Mouse (Mus musculus) neural tube, embryonic 15.5 days (tissue): Measurements from ENCODE around the gene Kansl3. TPM values are rescaled to one million over a fixed set of nuclear protein-coding genes. Genes with fewer than 3 reads are reported as not detected.
A peak's percentile ranks its signal among the peaks of the same experiment; 100 is the strongest.

Experiments
- ATAC-seq: fragments of 200-750 bp; cut with Nextera tagmentation; 2 replicates; pipeline ENCODE4 v1.8.0; 2017; ENCODE audit warnings: mild to moderate bottlenecking, moderate TSS enrichment, moderate library complexity; ENCODE audit not compliant: low FRiP score
- H3K27ac ChIP-seq: fragments of 300-500 bp; sonication (generic); replicated peaks from 2 replicates; pipeline ENCODE4 v1.5.1; 2015; ENCODE audit warnings: mild to moderate bottlenecking, inconsistent platforms
- H3K27me3 ChIP-seq: fragments of 300-500 bp; sonication (generic); replicated peaks from 2 replicates; pipeline ENCODE4 v1.6.1; 2015; ENCODE audit warnings: inconsistent platforms
- H3K36me3 ChIP-seq: fragments of 300-500 bp; sonication (generic); 2 replicates; pipeline ENCODE4 v1.6.1; 2015; ENCODE audit warnings: inconsistent platforms
- H3K4me1 ChIP-seq: fragments of 300-500 bp; sonication (generic); 2 replicates; pipeline ENCODE4 v1.6.1; 2015; ENCODE audit warnings: inconsistent platforms
- H3K4me2 ChIP-seq: fragments of 300-500 bp; sonication (generic); 2 replicates; pipeline ENCODE4 v1.6.1; 2015; ENCODE audit warnings: inconsistent platforms, mild to moderate bottlenecking, moderate library complexity
- H3K4me3 ChIP-seq: fragments of 300-500 bp; sonication (generic); replicated peaks from 2 replicates; pipeline ENCODE4 v1.5.1; 2015; ENCODE audit warnings: mild to moderate bottlenecking, inconsistent platforms
- H3K9ac ChIP-seq: fragments of 300-500 bp; sonication (generic); replicated peaks from 2 replicates; pipeline ENCODE4 v1.6.1; 2015; ENCODE audit warnings: mild to moderate bottlenecking, inconsistent platforms
- H3K9me3 ChIP-seq: fragments of 300-500 bp; sonication (generic); replicated peaks from 2 replicates; pipeline ENCODE4 v1.6.1; 2016; ENCODE audit warnings: inconsistent platforms
- WGBS: fragments of 180-500 bp; shearing (Covaris S2); methylation state at CpG from one replicate; pipeline ENCODE4 v1.1.7; 2015; ENCODE audit warnings: mixed read lengths; 5-methylcytosine and 5-hydroxymethylcytosine counted together
- polyA plus RNA-seq: library from polyadenylated mRNA; unstranded; fragments of >200 nt; fragmentation: Nextera tagmentation; extraction: Ambion mirVana; gene quantifications from 2 replicates; pipeline ENCODE4 v1.2.1, GENCODE M21; 2015

Gene Kansl3
- 36.0 and 36.7 TPM in 2 replicates for polyA plus RNA-seq

- Histone ChIP-seq H3K4me2 (peak within 1 kb of the TSS; percentile 64), H3K9ac (peak within 1 kb of the TSS; percentile 84), H3K4me3 (peak within 1 kb of the TSS; percentile 80), H3K9me3 (no peaks in the 10 kb centered on the region), H3K4me1 (peaks cover 18% of the 10 kb centered on the region), H3K36me3 (peaks cover 8% of the 10 kb centered on the region), H3K27ac (peak within 1 kb of the TSS; percentile 75), H3K27me3 (no peaks in the 10 kb centered on the region)
- 4% methylated on average over 58 of the region's 61 CpGs for WGBS
- ATAC-seq = peak; percentile 85
Observed at GRCm38 (mm10) chr1:36368969-36369645, at the start of gene Kansl3. Gene Kansl3, minus strand, starts transcription at chr1:36369181.

- no peaks in the 10 kb centered on the region for H3K9me3 ChIP-seq
- no peak overlapping the region for H3K27ac ChIP-seq
- no peak overlapping the region for H3K4me2 ChIP-seq
- ATAC-seq = no peak
- H3K27me3 ChIP-seq = no peaks in the 10 kb centered on the region
- peaks cover 14% of the 10 kb centered on the region for H3K4me1 ChIP-seq
- no peak overlapping the region for H3K4me3 ChIP-seq
- no peaks in the 10 kb centered on the region for H3K36me3 ChIP-seq
- H3K9ac ChIP-seq = no peak overlapping the region
- 90% methylated on average over 6 of the region's 6 CpGs for WGBS
Observed at GRCm38 (mm10) chr1:36404531-36404930, 35.5 kb upstream of the Kansl3 start.

GRCm38 (mm10) chr1:36401509-36401908 is 32.5 kb upstream of the Kansl3 start:
- WGBS = 39% methylated on average over 4 of the region's 4 CpGs
- Histone ChIP-seq H3K9ac (no peak overlapping the region), H3K4me2 (no peak overlapping the region), H3K27me3 (no peaks in the 10 kb centered on the region), H3K4me1 (peaks cover 14% of the 10 kb centered on the region), H3K27ac (peak overlapping the region; percentile 10; the same call in 1 of the 2 replicates), H3K9me3 (no peaks in the 10 kb centered on the region), H3K36me3 (no peaks in the 10 kb centered on the region), H3K4me3 (no peak overlapping the region)
- peak; percentile 86 for ATAC-seq

- no peak overlapping the region for H3K4me3 ChIP-seq
- no peaks in the 10 kb centered on the region for H3K27me3 ChIP-seq
- no peaks in the 10 kb centered on the region for H3K9me3 ChIP-seq
- no peaks in the 10 kb centered on the region for H3K36me3 ChIP-seq
- no peak overlapping the region for H3K4me2 ChIP-seq
- WGBS = 37% methylated on average over 6 of the region's 6 CpGs
- ATAC-seq = no peak
- peaks cover 11% of the 10 kb centered on the region for H3K4me1 ChIP-seq
- H3K9ac ChIP-seq = no peak overlapping the region
- no peak overlapping the region for H3K27ac ChIP-seq
Observed at GRCm38 (mm10) chr1:36397041-36397440, 28.1 kb upstream of the Kansl3 start.

GRCm38 (mm10) chr1:36379582-36379981 is 10.6 kb upstream of the Kansl3 start:
- no peak overlapping the region for H3K27ac ChIP-seq
- ATAC-seq = no peak
- H3K4me1 ChIP-seq = no peaks in the 10 kb centered on the region
- no peak overlapping the region for H3K4me3 ChIP-seq
- H3K4me2 ChIP-seq = no peak overlapping the region
- no peaks in the 10 kb centered on the region for H3K36me3 ChIP-seq
- no peak overlapping the region for H3K9ac ChIP-seq
- H3K27me3 ChIP-seq = no peaks in the 10 kb centered on the region
- 65% methylated on average over 4 of the region's 4 CpGs for WGBS
- H3K9me3 ChIP-seq = no peaks in the 10 kb centered on the region

GRCm38 (mm10) chr1:36378880-36379279 is 9.9 kb upstream of the Kansl3 start:
- ATAC-seq = no peak
- Histone ChIP-seq H3K4me1 (no peaks in the 10 kb centered on the region), H3K9ac (no peak overlapping the region), H3K4me2 (no peak overlapping the region), H3K27me3 (no peaks in the 10 kb centered on the region), H3K27ac (no peak overlapping the region), H3K4me3 (no peak overlapping the region), H3K9me3 (no peaks in the 10 kb centered on the region), H3K36me3 (no peaks in the 10 kb centered on the region)
- WGBS = 84% methylated on average over 6 of the region's 6 CpGs

GRCm38 (mm10) chr1:36371934-36372845 is 3.2 kb upstream of the Kansl3 start, which contains the start of gene Fer1l5:
Gene Fer1l5, plus strand, starts transcription at chr1:36372291.
- Histone ChIP-seq H3K27ac (no peak within 1 kb of the TSS), H3K4me1 (peaks cover 14% of the 10 kb centered on the region), H3K9ac (no peak within 1 kb of the TSS), H3K4me3 (no peak within 1 kb of the TSS), H3K4me2 (no peak within 1 kb of the TSS), H3K9me3 (no peaks in the 10 kb centered on the region), H3K36me3 (no peaks in the 10 kb centered on the region), H3K27me3 (no peaks in the 10 kb centered on the region)
- no peak for ATAC-seq
- 82% methylated on average over 10 of the region's 10 CpGs for WGBS

GRCm38 (mm10) chr1:36370918-36371317 is 1.9 kb upstream of the Kansl3 start:
- H3K9ac ChIP-seq = no peak overlapping the region
- ATAC-seq = no peak
- no peaks in the 10 kb centered on the region for H3K27me3 ChIP-seq
- H3K4me3 ChIP-seq = no peak overlapping the region
- peaks cover 18% of the 10 kb centered on the region for H3K4me1 ChIP-seq
- H3K36me3 ChIP-seq = no peaks in the 10 kb centered on the region
- WGBS = 84% methylated on average over 6 of the region's 6 CpGs
- no peak overlapping the region for H3K27ac ChIP-seq
- no peak overlapping the region for H3K4me2 ChIP-seq
- H3K9me3 ChIP-seq = no peaks in the 10 kb centered on the region

GRCm38 (mm10) chr1:36368112-36368968 is 641 bp downstream of the Kansl3 start:
- peak; percentile 72 for ATAC-seq

GRCm38 (mm10) chr1:36367698-36368097 is 1.3 kb downstream of the Kansl3 start:
- Histone ChIP-seq H3K9ac (peak overlapping the region; percentile 84), H3K4me3 (peak overlapping the region; percentile 80), H3K4me2 (peak overlapping the region; percentile 64), H3K27me3 (no peaks in the 10 kb centered on the region), H3K4me1 (peaks cover 18% of the 10 kb centered on the region), H3K9me3 (no peaks in the 10 kb centered on the region), H3K27ac (no peak overlapping the region), H3K36me3 (peaks cover 13% of the 10 kb centered on the region)
- ATAC-seq = no peak
- WGBS = 62% methylated on average over 12 of the region's 12 CpGs

More at GRCm38 (mm10) chr1:36368112-36368968, 641 bp downstream of the Kansl3 start:
- Histone ChIP-seq H3K4me2 (peak overlapping the region; percentile 64), H3K36me3 (peaks cover 10% of the 10 kb centered on the region), H3K27me3 (no peaks in the 10 kb centered on the region), H3K9ac (peak overlapping the region; percentile 84), H3K4me1 (peaks cover 18% of the 10 kb centered on the region), H3K27ac (peak overlapping the region; percentile 75), H3K4me3 (peak overlapping the region; percentile 80), H3K9me3 (no peaks in the 10 kb centered on the region)
- WGBS = 6% methylated on average over 43 of the region's 55 CpGs
